Mouse (Mus musculus) E14TG2a.4 (cell line): ENCODE measurements at regions not wholly inside any gene's neighbourhood (a gene's known extent, or its start where the extent isn't known, plus 50 kb on each side); places are given as distances from the start of the nearest gene placed in this dataset.

Source experiments
- CTCF ChIP-seq: conservative IDR thresholded peaks from 2 replicates; pipeline ENCODE4 v1.5.1; 2014; ENCODE audit warnings: low read length
- NANOG ChIP-seq: IDR thresholded peaks from 2 replicates; pipeline ENCODE4 v1.6.1; 2014; ENCODE audit warnings: borderline replicate concordance, low read length, mixed read lengths
- POU5F1 ChIP-seq: IDR thresholded peaks from 2 replicates; pipeline ENCODE4 v1.6.1; 2014; ENCODE audit warnings: low read length, borderline replicate concordance

DNA sequence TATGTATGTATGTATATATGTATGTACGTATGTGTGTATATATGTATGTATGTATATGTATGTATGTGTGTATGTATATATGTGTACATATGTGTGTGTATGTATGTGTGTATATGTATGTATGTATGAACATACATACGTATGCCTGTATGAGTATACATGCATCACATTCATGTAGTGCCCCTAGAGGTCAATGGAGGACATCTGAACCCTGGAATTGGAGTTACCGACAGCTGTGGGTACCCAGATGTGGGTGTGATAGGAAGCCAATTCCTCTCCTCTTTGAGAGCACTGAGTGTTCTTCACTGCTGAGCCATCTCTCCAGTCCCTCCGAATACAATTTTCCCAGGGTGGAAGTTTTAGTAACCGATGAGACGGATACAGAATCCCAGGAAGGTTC is 69.6 kb upstream of the Foxn3 start:
- TF ChIP-seq CTCF = no peak
- TF ChIP-seq NANOG = no peak
- no peak for TF ChIP-seq POU5F1
